Mouse (Mus musculus): ENCODE measurements at regions not wholly inside any gene's neighbourhood (a gene's known extent, or its start where the extent isn't known, plus 50 kb on each side); places are given as distances from the start of the nearest gene placed in this dataset.

- in situ Hi-C loops (cut with MboI; ENCODE audit: low pct_unique_long_range_greater_than_20kb in 1 of 2, low sequenced_read_pairs in 2 of 2, unreplicated experiment in 1 of 2): no loop called here
These were observed 1147.5 kb downstream of the Car8 start for GRCm38 (mm10) chr4:7091201-7091814.
